27 mouse cellular contexts compared by ENCODE assay signal in genomic region chrX:7079820-7080429, GRCm38 (mm10). TPM values are rescaled to one million over a fixed set of nuclear protein-coding genes. Genes with fewer than 3 reads are reported as not detected.
DNase-seq lines count a peak whose midpoint lies in the region; ATAC-seq and TF ChIP-seq lines count a peak whose summit lies in the region.
"Had no signal": no experiment of that assay in that cellular context is flagged by ENCODE, and none has a peak within 500 bp of the region (broad histone marks: within the 10 kb centered on the region; RNA-seq: fewer than 3 reads in every experiment).

No protein-coding gene starts in this region.

- no peak overlapping the region for H3K9ac ChIP-seq in heart, embryonic 12.5 days
- H3K9ac ChIP-seq in midbrain, postnatal 0 days (replicated peaks; ENCODE audit: low read length, poor library complexity, severe bottlenecking): no peak overlapping the region
- H3K9ac ChIP-seq in midbrain, embryonic 11.5 days (ENCODE audit: low read length): no peak overlapping the region
- H3K9ac ChIP-seq: forebrain, embryonic 15.5 days; hindbrain, embryonic 15.5 days; limb, embryonic 15.5 days; neural tube, embryonic 13.5 days had no signal

- WGBS in heart, embryonic 12.5 days: 24% methylated on average over 6 of the region's 6 CpGs
- 65% methylated on average over 6 of the region's 6 CpGs for WGBS in midbrain, postnatal 0 days
- WGBS in midbrain, embryonic 11.5 days: 69% methylated on average over 6 of the region's 6 CpGs

- H3K27ac ChIP-seq in heart, embryonic 12.5 days (ENCODE audit: poor library complexity, severe bottlenecking): peak overlapping the region; percentile 71
- no peak overlapping the region for H3K27ac ChIP-seq in midbrain, postnatal 0 days (ENCODE audit: low read depth, low read length)
- H3K27ac ChIP-seq in midbrain, embryonic 11.5 days (ENCODE audit: low read depth, low read length): no peak overlapping the region
- H3K27ac ChIP-seq: forebrain, embryonic 15.5 days; hindbrain, embryonic 15.5 days; limb, embryonic 15.5 days; neural tube, embryonic 13.5 days had no signal

- DNase-seq in heart, postnatal 36 days: no peak
- DNase-seq in midbrain, postnatal 0 days (ENCODE audit: low spot score): peak; percentile 19
- no peak for DNase-seq in midbrain, embryonic 11.5 days (ENCODE audit: low spot score, missing footprints)
- DNase-seq in forelimb bud, embryonic 11.5 days (ENCODE audit: low read depth, low spot score): peak; percentile 16
- DNase-seq in spleen, postnatal 14 days (ENCODE audit: low spot score in 2 of 2): no peak
- no peak for DNase-seq in neural tube, embryonic 10.5 days (ENCODE audit: extremely low spot score, low spot score)
- DNase-seq: adrenal gland, adult 8-10 months; cerebellum, adult 8-10 months; kidney, postnatal 14 days; lung, postnatal 10 days; right cerebral cortex, postnatal 14 days; thymus, postnatal 36 days had no signal

- no peaks in the 10 kb centered on the region for H3K36me3 ChIP-seq in heart, embryonic 12.5 days
- no peaks in the 10 kb centered on the region for H3K36me3 ChIP-seq in midbrain, postnatal 0 days (ENCODE audit: insufficient read depth, low read length)
- no peaks in the 10 kb centered on the region for H3K36me3 ChIP-seq in midbrain, embryonic 11.5 days (ENCODE audit: control insufficient read depth, insufficient read depth, low read length)
- H3K36me3 ChIP-seq: forebrain, embryonic 15.5 days; hindbrain, embryonic 15.5 days; limb, embryonic 15.5 days; neural tube, embryonic 13.5 days had no signal

- ATAC-seq in heart, embryonic 12.5 days (ENCODE audit: insufficient number of reproducible peaks, low FRiP score): peak; percentile 51; the same call in 1 of the 2 replicates
- ATAC-seq in midbrain, postnatal 0 days (ENCODE audit: low FRiP score): no peak
- no peak for ATAC-seq in midbrain, embryonic 11.5 days (ENCODE audit: low FRiP score)
- ATAC-seq: forebrain, embryonic 15.5 days; intestine, postnatal 0 days had no signal

- H3K4me3 ChIP-seq in heart, embryonic 12.5 days: no peak overlapping the region
- no peak overlapping the region for H3K4me3 ChIP-seq in midbrain, postnatal 0 days (ENCODE audit: low read depth, low read length)
- no peak overlapping the region for H3K4me3 ChIP-seq in midbrain, embryonic 11.5 days (ENCODE audit: low read depth, low read length)
- H3K4me3 ChIP-seq: forebrain, embryonic 15.5 days; hindbrain, embryonic 15.5 days; limb, embryonic 15.5 days; neural tube, embryonic 13.5 days had no signal

- no peak for TF ChIP-seq CTCF in midbrain, postnatal 0 days (IDR thresholded peaks at IDR 0.05)

- peak overlapping the region; percentile 15; the same call in 1 of the 2 replicates for H3K4me2 ChIP-seq in heart, embryonic 12.5 days
- no peak overlapping the region for H3K4me2 ChIP-seq in midbrain, postnatal 0 days (ENCODE audit: low read depth, low read length, poor library complexity, severe bottlenecking)
- no peak overlapping the region for H3K4me2 ChIP-seq in midbrain, embryonic 11.5 days
- H3K4me2 ChIP-seq: forebrain, embryonic 15.5 days; hindbrain, embryonic 15.5 days; limb, embryonic 15.5 days; neural tube, embryonic 13.5 days had no signal

- H3K9me3 ChIP-seq in heart, embryonic 12.5 days (replicated peaks): no peaks in the 10 kb centered on the region; the same call in 1 of the 2 replicates
- no peaks in the 10 kb centered on the region for H3K9me3 ChIP-seq in midbrain, postnatal 0 days (ENCODE audit: low read length)
- H3K9me3 ChIP-seq in midbrain, embryonic 11.5 days (ENCODE audit: control insufficient read depth, low read length): no peaks in the 10 kb centered on the region
- H3K9me3 ChIP-seq: forebrain, embryonic 15.5 days; hindbrain, embryonic 15.5 days; limb, embryonic 15.5 days; neural tube, embryonic 13.5 days had no signal

- intact Hi-C loops in heart, postnatal 36 days (cut with DNase I): no loop called here

- peaks cover 13% of the 10 kb centered on the region; the same call in 1 of the 2 replicates for H3K4me1 ChIP-seq in heart, embryonic 12.5 days (replicated peaks)
- H3K4me1 ChIP-seq in midbrain, postnatal 0 days (ENCODE audit: insufficient read depth, low read length): no peaks in the 10 kb centered on the region
- H3K4me1 ChIP-seq in midbrain, embryonic 11.5 days (ENCODE audit: control insufficient read depth, insufficient read depth, low read length): no peaks in the 10 kb centered on the region
- H3K4me1 ChIP-seq: forebrain, embryonic 15.5 days; hindbrain, embryonic 15.5 days; limb, embryonic 15.5 days; neural tube, embryonic 13.5 days had no signal

- H3K27me3 ChIP-seq in heart, embryonic 12.5 days (replicated peaks): no peaks in the 10 kb centered on the region
- no peaks in the 10 kb centered on the region for H3K27me3 ChIP-seq in midbrain, postnatal 0 days (ENCODE audit: insufficient read depth, low read length)
- no peaks in the 10 kb centered on the region for H3K27me3 ChIP-seq in midbrain, embryonic 11.5 days (ENCODE audit: control insufficient read depth, insufficient read depth, low read length)
- H3K27me3 ChIP-seq: forebrain, embryonic 15.5 days; hindbrain, embryonic 15.5 days; limb, embryonic 15.5 days; neural tube, embryonic 13.5 days had no signal

RNA-seq across cellular contexts. Expression of gene Akap4, which starts 12.6 kb away (rescaled TPM):
- not detected in 2 replicates for polyA plus RNA-seq in heart, embryonic 12.5 days (2016; fragmentation: Nextera tagmentation; extraction: Ambion mirVana)
- not detected for total RNA-seq in heart, postnatal 36 days (2021)
- not detected in 2 replicates for total RNA-seq in midbrain, postnatal 0 days (2014; rRNA removed)
- not detected in 2 replicates for polyA plus RNA-seq in midbrain, postnatal 0 days (2015; fragmentation: Nextera tagmentation; extraction: Ambion mirVana)
- not detected in 2 replicates for polyA plus RNA-seq in midbrain, embryonic 11.5 days (2014; fragmentation: Nextera tagmentation; extraction: Ambion mirVana)
- total RNA-seq: adrenal gland, adult 8-10 months; gastrocnemius, adult 18-20 months; granulocyte monocyte progenitor cell, adult 5-6 weeks; left cerebral cortex, adult 8-10 months; megakaryocyte, adult 5-6 weeks had no signal
- polyA plus RNA-seq: cortical plate, adult 2 months; forebrain, embryonic 15.5 days; hindbrain, embryonic 15.5 days; intestine, postnatal 0 days; limb, embryonic 15.5 days; liver, embryonic 16.5 days; neural tube, embryonic 13.5 days; spleen, adult 2 months; stomach, embryonic 16.5 days had no signal

RNA-seq across cellular contexts. Expression of gene Ccnb3, which starts 38.5 kb away (rescaled TPM):
- 0.31 and 0.46 TPM in 2 replicates for polyA plus RNA-seq in heart, embryonic 12.5 days (2016; fragmentation: Nextera tagmentation; extraction: Ambion mirVana)
- total RNA-seq in heart, postnatal 36 days (2021): not detected
- not detected in 2 replicates for total RNA-seq in midbrain, postnatal 0 days (2014; rRNA removed)
- not detected in 2 replicates for polyA plus RNA-seq in midbrain, postnatal 0 days (2015; fragmentation: Nextera tagmentation; extraction: Ambion mirVana)
- polyA plus RNA-seq in midbrain, embryonic 11.5 days (2014; fragmentation: Nextera tagmentation; extraction: Ambion mirVana): not detected in 2 replicates
- total RNA-seq: gastrocnemius, adult 18-20 months; granulocyte monocyte progenitor cell, adult 5-6 weeks; left cerebral cortex, adult 8-10 months; megakaryocyte, adult 5-6 weeks; monocyte, adult 5-6 weeks had no signal
- polyA plus RNA-seq: cortical plate, adult 2 months; forebrain, embryonic 15.5 days; hindbrain, embryonic 15.5 days; intestine, postnatal 0 days; liver, embryonic 16.5 days; neural tube, embryonic 13.5 days; spleen, adult 2 months had no signal

Comparison
In these comparisons a context has a peak if more than half of its experiments do, and no peak if none do; other contexts are left out.
1. DNase-seq: peak in midbrain, postnatal 0 days (single experiment) and forelimb bud, embryonic 11.5 days (single experiment); none in heart, postnatal 36 days (0 of 2), midbrain, embryonic 11.5 days (single experiment), spleen, postnatal 14 days (0 of 2) and neural tube, embryonic 10.5 days (single experiment).